Mouse (Mus musculus) ES-Bruce4 (cell line): Measurements from ENCODE around the gene Cib4. TPM values are rescaled to one million over a fixed set of nuclear protein-coding genes. Genes with fewer than 3 reads are reported as not detected.

Experiments
- H3K27ac ChIP-seq: 2 replicates; pipeline ENCODE4 v1.5.1; 2012; ENCODE audit warnings: low read length, inconsistent platforms; ENCODE audit not compliant: insufficient read depth
- H3K27me3 ChIP-seq: 2 replicates; pipeline ENCODE4 v1.6.1; 2012; ENCODE audit warnings: mild to moderate bottlenecking, low read length, inconsistent platforms; ENCODE audit not compliant: control insufficient read depth, poor library complexity, insufficient read depth, severe bottlenecking
- H3K36me3 ChIP-seq: 2 replicates; pipeline ENCODE4 v1.6.1; 2012; ENCODE audit warnings: inconsistent platforms, mild to moderate bottlenecking, low read length, moderate library complexity; ENCODE audit not compliant: control insufficient read depth, poor library complexity, insufficient read depth, severe bottlenecking
- H3K4me1 ChIP-seq: one replicate; pipeline ENCODE4 v1.8.1; 2011; ENCODE audit warnings: low read length; ENCODE audit not compliant: control insufficient read depth, insufficient read depth
- H3K4me3 ChIP-seq: 2 replicates; pipeline ENCODE4 v1.5.1; 2011; ENCODE audit warnings: low read depth, mild to moderate bottlenecking, low read length
- H3K9ac ChIP-seq: 2 replicates; pipeline ENCODE4 v1.6.1; 2012; ENCODE audit warnings: low read depth, mild to moderate bottlenecking, inconsistent platforms; ENCODE audit not compliant: poor library complexity, severe bottlenecking
- H3K9me3 ChIP-seq: replicated peaks from 2 replicates; pipeline ENCODE4 v1.6.1; 2012; ENCODE audit warnings: mild to moderate bottlenecking, low read length, inconsistent platforms; ENCODE audit not compliant: control insufficient read depth, poor library complexity, insufficient read depth, severe bottlenecking
- CTCF ChIP-seq: IDR thresholded peaks from one replicate; pipeline ENCODE4 v1.8.1; 2011; ENCODE audit warnings: low read depth, low read length
- EP300 ChIP-seq: IDR thresholded peaks from 2 replicates; pipeline ENCODE4 v1.6.1; 2011; ENCODE audit warnings: low read depth, low read length; ENCODE audit not compliant: insufficient read depth
- POLR2A ChIP-seq: IDR thresholded peaks from one replicate; pipeline ENCODE4 v1.8.1; 2011; ENCODE audit warnings: low read length; ENCODE audit not compliant: insufficient read depth
- polyA plus RNA-seq: library from polyadenylated mRNA; stranded (reverse); fragments of >200 nt; gene quantifications from 2 replicates; pipeline ENCODE4 v1.2.4, GENCODE M21; 2011; ENCODE audit warnings: low read depth; ENCODE audit not compliant: missing spikeins, insufficient read depth, insufficient read length

Gene Cib4
- polyA plus RNA-seq, 1 experiment: not detected

DNA sequence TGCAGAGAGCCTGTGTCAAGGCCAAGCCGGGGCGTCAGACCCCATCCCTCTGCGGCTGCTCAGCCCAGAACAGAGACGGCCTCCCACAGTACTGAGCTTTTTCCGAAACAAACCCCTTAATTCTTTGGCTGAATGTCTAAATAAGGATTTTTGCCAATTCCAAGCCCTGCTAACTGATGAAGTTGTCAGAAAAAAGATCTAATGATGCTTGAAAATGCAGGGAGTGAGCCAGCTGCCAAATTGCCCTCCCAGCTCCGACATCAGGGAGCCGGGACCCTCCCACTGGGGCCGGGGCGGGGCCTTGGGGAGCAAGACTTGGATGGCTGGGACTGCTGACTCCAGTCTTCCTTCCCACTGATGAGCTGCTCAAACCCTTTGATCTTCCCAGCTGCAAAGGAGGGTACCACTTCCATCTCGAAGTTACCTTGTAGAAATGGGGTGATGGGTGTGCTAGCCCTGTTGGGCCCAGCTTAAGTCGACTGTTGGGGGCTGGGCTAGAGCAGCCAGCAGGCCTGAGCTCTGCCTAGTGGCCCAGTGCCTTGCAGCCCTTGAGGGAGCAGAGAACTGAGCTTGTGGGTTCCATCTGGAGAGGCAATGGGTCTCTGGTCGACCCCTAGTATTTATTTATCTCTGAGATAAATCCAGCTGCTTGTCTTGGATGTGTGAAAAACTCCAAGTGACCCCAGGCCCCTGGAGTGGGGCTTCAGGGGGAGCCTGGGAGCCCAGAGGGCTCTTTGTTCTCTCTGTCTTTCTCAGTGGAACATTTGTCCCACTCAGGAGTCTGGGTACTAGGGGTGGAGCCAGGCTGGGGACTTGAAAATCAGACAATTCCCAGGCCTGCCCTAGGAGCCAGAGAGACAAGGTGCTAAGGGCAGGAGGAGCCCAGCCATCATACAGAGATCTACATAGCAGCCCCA, 19.5 kb downstream of the Cib4 start:
- H3K4me1 ChIP-seq: no peaks in the 10 kb centered on the region
- no peak overlapping the region for H3K4me3 ChIP-seq
- H3K36me3 ChIP-seq: no peaks in the 10 kb centered on the region
- H3K27me3 ChIP-seq: no peaks in the 10 kb centered on the region
- TF ChIP-seq CTCF (no peak), POLR2A (no peak), EP300 (no peak)
- no peaks in the 10 kb centered on the region for H3K9me3 ChIP-seq
- H3K9ac ChIP-seq: no peak overlapping the region
- no peak overlapping the region for H3K27ac ChIP-seq

DNA sequence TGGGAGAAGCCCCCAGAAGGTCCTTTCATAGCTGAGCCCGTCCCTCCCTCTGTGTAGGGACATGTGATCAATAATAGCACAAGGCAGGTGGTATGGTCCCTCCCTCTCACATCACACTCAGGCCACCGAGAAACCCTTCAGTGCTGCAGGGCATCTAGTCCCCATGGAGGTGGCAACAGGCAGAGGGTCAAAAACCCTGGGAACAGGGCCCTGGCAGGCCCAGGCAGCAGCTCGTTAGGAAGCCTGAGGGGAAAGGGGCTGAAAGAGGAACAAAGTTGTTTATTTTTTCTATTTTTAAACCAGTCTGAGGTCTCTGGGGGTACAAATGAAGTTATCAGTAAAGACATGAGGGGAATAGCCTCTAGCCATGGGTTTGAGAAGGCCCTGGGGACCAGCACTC, 21.4 kb downstream of the Cib4 start:
- no peak overlapping the region for H3K9ac ChIP-seq
- no peaks in the 10 kb centered on the region for H3K4me1 ChIP-seq
- no peak overlapping the region for H3K27ac ChIP-seq
- TF ChIP-seq EP300 (no peak), POLR2A (no peak), CTCF (no peak)
- H3K27me3 ChIP-seq: no peaks in the 10 kb centered on the region
- no peaks in the 10 kb centered on the region for H3K36me3 ChIP-seq
- H3K9me3 ChIP-seq: no peaks in the 10 kb centered on the region
- H3K4me3 ChIP-seq: no peak overlapping the region

DNA sequence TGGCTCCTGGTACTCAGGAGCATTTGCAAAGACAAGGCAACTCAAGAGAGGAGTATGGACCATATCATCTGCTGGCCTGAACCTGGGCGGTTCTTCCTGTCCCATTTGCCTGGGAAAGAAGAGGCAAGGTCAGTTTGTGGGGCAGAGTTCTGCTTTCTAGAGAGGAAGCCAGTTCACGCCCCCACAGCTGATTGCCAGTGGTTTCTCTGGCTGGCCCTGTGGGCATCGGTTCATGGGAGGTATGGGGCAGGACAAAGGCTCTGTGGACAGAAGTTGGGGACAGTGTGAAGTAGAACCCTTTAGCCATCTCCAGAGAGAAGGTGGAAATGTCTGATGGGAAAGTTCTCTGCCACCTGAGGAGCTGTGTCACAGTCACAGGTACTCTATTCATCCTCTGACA, 22.5 kb downstream of the Cib4 start:
- Histone ChIP-seq H3K36me3 (no peaks in the 10 kb centered on the region), H3K9ac (no peak overlapping the region), H3K4me1 (no peaks in the 10 kb centered on the region), H3K9me3 (no peaks in the 10 kb centered on the region), H3K27ac (no peak overlapping the region), H3K4me3 (no peak overlapping the region), H3K27me3 (no peaks in the 10 kb centered on the region)
- TF ChIP-seq CTCF (no peak), POLR2A (no peak), EP300 (no peak)

DNA sequence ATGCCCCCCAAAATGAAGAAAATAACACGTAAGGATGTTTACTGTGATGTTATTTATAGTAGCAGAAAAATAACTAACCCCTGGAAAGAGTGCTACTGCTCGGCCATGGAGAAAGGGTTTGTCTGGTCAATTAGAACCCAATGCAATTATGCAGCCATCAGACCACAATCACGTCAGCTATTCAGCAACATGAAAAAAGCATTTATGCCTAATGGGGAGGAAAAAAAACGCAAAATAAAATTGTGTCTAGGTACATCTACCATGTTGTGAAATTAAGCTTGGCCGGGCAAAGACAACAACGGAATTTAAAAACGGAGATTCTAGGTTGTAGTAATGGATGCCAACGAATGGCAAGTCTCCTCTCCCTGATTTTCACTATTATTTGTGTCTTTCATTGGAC, 23.2 kb downstream of the Cib4 start:
- no peak for TF ChIP-seq CTCF
- TF ChIP-seq EP300: no peak
- no peak for TF ChIP-seq POLR2A
- Histone ChIP-seq H3K9ac (no peak overlapping the region), H3K9me3 (no peaks in the 10 kb centered on the region), H3K36me3 (no peaks in the 10 kb centered on the region), H3K27me3 (no peaks in the 10 kb centered on the region), H3K27ac (no peak overlapping the region), H3K4me1 (no peaks in the 10 kb centered on the region), H3K4me3 (no peak overlapping the region)

DNA sequence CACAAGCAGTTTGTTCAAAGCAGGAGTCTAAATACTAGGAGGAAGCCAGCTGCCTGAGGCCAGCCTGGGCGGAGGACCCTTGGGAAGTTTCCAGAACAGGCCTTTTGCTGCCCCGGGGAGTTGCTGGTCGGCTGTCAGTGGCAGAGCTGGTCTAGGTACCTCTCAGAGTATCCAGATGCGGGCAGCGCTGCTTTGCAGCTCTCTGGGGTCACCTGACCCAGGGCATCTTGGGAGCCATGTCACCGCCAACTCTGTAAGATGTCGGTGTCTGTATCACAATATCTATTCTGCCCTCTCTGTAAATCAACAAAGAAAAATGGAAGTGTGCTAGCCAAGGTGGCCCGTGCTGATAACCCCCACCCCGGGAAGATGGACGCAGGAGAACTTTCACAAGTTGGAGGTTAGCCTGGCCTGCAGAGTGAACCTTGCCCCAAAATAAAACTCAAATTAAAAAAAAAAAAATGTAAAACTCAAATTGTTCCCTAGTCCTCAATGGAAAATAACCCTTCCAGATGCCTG, 25.4 kb downstream of the Cib4 start:
- Histone ChIP-seq H3K36me3 (no peaks in the 10 kb centered on the region), H3K4me3 (no peak overlapping the region), H3K27ac (no peak overlapping the region), H3K9ac (no peak overlapping the region), H3K27me3 (no peaks in the 10 kb centered on the region), H3K4me1 (no peaks in the 10 kb centered on the region), H3K9me3 (no peaks in the 10 kb centered on the region)
- no peak for TF ChIP-seq POLR2A
- no peak for TF ChIP-seq EP300
- no peak for TF ChIP-seq CTCF

DNA sequence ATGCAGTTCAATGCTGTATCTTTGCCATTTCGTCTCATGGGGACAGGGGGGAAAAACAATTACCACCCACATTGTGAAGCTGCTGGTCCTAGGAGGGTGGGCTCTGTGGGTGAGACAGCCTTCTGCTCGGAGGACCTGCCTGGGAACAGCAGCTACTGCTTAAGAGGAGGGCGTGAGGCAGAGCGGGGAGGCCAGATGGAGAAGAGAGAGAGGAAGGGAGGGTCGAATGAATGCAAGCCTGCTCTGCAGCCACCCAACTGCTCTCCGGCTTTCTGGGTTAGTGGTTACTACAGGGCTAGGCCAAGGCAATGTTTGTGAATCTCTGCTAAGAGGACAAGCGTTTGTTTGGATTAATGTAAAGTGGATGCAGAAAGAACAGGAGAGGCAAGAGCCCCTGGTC, 26.1 kb downstream of the Cib4 start:
- Histone ChIP-seq H3K36me3 (no peaks in the 10 kb centered on the region), H3K4me1 (no peaks in the 10 kb centered on the region), H3K27me3 (no peaks in the 10 kb centered on the region), H3K9me3 (no peaks in the 10 kb centered on the region), H3K27ac (no peak overlapping the region), H3K9ac (no peak overlapping the region), H3K4me3 (no peak overlapping the region)
- no peak for TF ChIP-seq POLR2A
- TF ChIP-seq EP300: no peak
- no peak for TF ChIP-seq CTCF
